Mouse (Mus musculus): ENCODE results near the gene Il3.
"Not testable (repeated sequence)": the region's sequence is repeated elsewhere in the genome, so short reads cannot be mapped to it uniquely, and the experiment has no call there.

Il3 gene

DNA sequence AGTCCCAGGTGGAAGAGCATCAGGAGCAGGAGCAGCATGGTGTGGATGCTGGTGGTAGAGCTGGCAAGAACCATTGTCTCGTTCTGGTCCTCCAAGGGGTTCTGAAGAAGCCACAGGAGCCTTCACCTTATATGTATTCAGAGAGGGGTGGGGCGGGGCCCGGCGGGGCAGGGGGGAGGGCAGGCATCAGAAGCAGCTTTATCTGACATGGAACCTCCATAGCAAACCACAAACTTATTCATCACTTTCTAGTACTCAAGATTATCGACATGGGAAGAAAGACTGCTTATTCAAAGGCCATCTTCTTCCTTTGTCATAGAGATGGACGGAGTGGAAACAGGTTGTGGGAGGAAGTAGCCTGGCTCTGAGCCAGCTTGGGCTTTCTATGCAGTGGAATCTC, at the start of gene Il3:
Gene Il3 (minus strand): TSS at position 101 of the 400 bp plus-strand sequence.
- no peak for DNase-seq (ENCODE audit: low read depth, low spot score)

DNA sequence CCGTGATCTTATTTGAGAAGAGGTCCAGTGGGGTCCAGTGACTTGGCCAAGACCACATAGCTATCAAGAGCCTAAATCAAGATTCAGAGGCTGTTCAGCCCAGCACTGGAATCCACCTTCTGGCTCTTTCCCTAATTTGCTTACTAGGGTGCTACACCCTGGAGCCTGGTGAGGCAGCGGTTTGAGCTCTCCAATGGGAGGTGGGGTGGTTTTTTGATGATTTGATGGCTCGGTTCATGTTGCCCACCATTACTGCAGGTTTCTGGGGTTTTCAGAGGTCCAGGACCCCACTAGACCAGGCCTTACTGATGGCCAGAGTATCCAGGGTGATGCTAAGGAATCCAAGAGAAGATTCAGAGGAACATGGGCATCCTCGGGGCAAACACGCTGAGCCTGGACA, 48.3 kb upstream of the Il3 start:
- no peak for DNase-seq (ENCODE audit: low read depth, low spot score)

DNA sequence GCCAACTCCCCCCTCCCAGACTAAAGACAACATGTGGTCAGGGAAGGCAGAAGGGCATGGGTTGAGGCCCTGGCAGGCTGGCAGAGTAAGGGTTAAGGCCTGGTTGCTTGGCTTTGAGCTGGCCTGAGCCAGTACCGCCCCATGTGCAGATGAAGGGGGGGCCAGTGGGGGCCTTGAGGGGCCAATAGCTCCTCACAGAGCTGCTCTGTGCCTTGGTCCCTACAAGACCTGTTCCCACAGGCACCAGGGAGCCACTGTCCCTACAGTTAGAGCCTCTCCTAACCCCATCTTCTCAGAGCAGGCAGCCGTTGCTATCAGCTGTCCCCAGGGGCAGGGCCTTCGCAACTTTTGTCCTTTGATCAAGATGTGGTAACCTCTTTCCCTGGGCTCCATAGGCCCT, 47.7 kb upstream of the Il3 start:
- DNase-seq (ENCODE audit: low read depth, low spot score), result no peak

DNA sequence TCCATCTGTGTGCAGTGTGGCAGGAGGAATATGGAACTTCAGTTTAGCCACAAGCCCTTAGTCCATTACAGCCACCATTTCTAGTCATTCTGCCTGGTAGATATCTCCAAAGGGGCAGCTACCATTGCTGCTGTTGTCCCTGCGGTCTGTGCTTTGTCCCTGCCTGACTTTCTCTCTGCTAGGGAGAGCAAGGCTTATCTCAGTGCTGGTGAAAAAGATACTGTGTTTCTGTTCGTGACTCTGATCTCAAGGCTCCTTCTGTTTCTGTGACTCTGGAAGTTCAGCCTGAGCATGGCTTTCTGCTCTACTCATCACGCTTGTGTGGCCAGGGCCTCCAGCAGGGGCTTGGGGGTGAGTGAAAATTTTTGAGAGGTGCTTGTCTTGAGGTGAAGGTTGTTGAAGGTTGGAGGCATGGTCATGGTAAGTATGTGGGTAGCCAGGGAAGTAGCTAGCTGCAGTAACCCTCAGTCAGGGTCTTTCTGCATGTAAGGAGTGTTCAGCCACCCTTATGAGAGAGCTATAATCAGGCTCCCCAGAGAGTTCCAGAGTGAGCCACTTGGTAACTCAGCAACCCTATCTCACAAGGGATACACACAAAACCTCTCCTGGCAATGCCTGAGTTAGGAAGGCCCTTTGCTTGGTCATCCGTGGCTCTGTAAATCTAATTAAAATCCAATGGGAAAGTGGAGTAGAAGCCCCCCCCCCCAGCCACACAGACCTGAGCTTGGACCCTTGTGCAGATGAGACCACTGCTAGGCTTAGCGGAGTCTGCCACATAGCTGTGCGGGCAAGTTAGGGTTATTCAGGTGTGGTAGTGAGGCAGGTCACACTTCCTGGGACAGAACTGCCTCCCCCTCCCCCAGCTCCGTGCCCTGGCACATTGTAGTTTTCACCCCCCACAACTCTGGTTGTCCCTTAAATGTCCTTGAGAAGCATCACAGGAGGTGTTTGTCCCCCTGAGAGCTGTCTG, 46.6 kb upstream of the Il3 start:
- no peak for DNase-seq (ENCODE audit: low read depth, low spot score)

DNA sequence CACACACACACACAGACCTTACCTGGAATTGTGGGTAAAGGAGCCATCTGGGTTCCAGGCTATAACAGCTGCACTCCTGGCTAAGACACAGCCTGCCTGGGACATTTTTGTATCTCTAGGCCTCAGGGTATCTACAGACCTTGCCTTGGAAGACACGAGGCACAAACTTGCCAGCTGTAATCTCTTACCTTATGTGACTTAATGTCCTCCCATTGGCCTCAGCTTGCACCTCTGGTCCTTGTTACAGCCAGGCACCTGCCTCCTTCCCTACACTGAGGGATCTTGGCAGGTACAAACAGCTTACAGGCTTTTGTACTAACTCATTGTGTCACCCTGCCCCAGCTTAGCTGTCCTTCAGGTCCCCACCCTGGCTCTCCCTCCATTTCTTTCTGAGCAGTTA, 45.5 kb upstream of the Il3 start:
- DNase-seq (ENCODE audit: low read depth, low spot score), result no peak

DNA sequence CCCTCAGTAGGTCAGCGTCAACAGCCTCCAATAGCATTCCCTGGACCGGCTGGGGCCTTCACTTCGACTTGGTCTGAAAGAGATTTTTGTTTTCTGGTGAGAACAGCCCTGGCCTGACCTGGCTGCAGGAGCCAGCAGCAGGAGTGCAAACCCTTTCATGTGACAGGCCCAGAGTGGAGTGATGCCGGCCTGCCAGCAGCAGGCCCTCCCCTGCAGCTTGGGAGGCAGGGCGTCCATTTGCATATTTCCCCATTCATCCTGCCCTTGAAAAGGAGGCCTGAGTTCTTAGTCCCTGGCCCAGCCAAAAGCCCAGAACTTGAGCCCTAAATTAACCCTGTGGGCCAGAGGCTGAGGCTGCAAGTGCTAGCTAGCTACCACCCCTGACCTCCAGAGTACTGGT, 44.9 kb upstream of the Il3 start:
- DNase-seq (ENCODE audit: low read depth, low spot score), result peak; percentile 76

DNA sequence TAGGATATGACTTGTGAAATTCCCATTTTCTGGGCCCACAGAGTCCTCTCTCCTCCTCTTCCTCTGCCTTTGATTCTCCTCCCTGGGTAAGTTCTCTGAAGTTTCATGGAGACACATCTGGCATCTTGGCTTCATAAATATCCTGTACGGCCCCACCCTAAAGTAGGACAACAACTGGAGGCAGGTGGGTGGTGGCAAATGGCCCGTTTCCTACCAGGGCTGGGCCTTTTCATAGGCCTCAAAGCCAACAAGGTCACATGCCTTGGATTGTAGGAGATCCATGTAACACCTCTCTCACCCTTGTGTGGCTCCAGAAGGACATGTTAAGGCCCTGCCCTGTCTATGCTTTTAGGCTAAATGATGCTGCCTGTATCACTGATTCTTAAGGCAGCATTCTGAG, 43.5 kb upstream of the Il3 start:
- no peak for DNase-seq (ENCODE audit: low read depth, low spot score)

DNA sequence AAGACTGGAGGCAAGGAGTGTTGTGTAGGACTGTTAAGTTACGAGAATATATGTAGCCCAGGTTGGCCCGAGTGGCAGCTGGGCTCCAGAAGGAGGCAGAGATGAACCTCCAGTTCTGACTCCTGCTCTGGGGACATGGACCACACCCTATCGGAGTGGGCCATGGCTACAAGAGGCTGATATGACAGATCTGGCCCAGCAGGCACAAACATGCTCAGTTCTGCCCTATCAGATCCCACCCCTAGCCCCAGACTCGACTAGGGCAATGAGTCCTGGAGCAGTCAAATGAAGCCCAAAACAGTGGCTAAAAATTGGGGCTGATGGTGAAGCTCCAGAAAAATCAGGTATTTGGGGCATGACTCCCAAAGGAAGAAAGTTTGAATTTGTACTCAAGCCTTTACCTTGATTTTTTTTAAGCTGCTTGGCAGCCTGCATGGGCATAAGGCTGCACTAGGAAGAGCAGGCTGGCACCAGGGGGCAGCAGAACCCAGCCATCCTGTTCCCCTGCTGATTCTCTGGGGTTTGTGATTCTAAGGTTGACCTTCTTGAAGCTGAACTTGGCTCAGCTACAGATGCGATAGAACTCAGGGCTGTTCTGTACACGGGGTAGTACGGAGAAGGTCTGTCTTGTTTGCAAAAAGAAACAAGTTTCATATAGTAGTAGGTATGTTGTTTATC, 40.2 kb upstream of the Il3 start:
- DNase-seq (ENCODE audit: low read depth, low spot score), result peak; percentile 88

DNA sequence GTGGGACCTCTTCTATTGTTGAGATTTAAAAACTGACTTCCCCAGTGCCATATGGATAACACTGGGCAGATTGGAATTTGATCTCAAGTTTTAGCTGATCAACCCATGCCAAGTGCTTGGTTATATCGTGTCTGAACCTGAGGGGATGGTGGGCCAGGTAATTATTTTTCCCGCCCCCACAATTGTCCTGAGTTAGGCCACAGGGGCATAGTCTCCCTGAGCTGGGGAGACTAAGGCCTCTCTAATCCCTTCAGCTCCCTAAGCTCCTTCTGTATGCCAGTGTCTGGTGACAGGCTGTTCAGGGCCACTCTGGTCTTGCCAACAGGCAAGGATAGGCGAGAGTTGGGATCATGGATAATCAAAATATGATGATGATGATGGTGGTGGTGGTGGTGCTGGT, 38.3 kb upstream of the Il3 start:
- no peak for DNase-seq (ENCODE audit: low read depth, low spot score)

DNA sequence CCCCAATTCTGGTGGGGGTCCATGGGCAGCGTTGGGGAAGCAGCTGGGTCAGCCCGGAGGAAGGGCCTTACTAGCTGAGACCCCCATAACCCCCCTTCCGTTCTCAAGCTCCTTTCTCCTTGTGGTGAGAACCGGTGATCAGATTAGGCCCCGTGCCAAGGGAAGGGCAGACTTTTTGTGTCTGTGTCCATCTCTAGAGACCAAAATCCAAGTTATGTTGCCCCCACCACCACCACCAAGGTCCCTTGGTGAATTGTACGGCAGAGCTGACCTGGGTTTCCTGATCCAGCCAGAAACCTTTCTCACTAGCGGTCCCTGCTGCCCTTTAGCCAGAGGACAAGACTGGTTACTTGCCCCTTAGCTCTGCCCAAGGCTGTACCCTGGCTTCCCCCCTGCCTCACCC, 37.4 kb upstream of the Il3 start:
- no peak for DNase-seq (ENCODE audit: low read depth, low spot score)

DNA sequence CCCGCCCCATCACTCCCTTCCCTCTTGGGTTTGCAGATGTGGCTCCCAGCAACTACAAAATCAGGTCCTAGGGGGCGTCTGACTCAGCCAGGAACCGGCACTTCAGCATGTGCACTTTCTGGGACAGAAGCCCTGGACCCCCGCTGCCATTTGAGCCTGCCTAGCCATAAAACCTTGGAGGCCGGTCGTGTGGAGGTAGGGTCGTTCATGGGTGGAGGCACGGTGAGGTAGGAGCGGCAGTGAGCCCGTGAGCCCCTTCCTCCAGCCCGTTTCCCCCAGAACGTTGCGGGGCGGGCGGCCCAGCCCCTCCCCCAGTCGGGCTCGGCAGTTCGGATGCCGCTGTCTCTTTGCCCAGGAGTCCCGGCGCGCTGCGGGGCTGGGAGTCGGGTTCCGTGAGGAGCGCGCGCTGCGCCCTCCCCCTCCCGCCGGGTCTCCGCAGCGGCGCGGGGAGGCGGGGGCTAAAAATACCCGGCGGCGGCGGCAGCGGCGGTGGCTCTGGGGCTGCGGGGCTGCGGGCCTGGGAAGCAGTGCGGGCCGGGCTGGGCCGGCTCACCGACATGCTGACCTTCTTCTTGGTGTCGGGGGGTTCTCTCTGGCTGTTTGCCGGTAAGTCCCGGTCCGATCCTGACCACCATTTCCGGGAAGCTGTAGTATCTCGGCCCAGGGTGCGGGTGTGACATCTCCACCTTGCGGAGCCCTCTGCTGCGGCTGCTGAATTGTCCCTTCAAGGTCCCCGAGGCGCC, 36.8 kb upstream of the Il3 start, which contains the start of gene Acsl6:
Gene Acsl6 (plus strand): TSS at position 71 of the 743 bp plus-strand sequence.
- DNase-seq (ENCODE audit: low read depth, low spot score), result peak; percentile 83

DNA sequence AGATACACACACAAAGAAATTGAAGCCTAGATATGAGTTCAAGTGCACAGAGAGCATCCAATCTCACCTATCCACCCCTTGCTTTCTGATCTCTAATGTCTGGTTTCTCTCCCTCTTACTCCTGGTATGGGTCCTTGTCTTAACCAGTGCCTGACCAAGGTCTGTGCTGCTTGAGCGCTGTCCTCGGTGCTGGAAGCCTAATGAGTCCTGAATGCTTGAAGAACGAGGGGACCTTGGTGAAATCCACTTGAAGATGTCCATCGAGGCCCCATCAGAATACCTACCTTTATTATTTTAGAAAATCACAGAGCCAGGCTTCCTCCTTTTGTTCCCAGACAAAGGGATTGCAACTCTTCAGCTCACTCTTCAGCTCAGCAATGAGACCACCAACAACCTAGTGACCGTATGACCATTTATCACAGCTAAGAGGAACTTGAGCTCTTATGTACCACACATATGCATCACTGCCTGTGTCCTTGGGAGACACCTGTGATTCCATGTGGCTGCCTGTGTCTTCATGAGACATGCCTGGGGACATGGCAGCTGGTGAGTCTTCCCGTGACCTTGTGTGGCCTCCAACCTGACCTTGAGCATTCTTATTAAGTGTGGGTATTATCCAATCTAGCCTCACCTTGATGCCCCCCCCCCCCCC, 36.1 kb upstream of the Il3 start:
- DNase-seq (ENCODE audit: low read depth, low spot score), result no peak

DNA sequence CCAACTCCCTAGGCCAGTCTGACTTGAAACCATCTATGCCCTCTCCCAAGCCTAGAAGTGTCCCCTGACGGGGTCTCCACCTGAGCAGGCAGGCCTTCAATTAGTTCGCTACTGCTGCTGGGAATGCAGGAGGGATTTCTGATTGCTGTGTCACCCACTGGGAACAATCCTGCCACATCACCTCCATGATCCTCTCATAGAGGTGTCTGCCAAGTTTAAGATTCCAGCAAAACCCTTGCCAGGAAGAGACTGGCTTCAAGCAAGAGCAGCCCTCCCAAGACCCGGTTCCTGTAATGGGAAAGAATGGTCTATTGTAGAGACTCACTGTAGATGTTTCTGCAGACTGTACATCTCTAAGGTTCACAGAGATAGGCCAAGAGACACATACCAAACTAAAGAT, 35.5 kb upstream of the Il3 start:
- DNase-seq (ENCODE audit: low read depth, low spot score), result no peak

DNA sequence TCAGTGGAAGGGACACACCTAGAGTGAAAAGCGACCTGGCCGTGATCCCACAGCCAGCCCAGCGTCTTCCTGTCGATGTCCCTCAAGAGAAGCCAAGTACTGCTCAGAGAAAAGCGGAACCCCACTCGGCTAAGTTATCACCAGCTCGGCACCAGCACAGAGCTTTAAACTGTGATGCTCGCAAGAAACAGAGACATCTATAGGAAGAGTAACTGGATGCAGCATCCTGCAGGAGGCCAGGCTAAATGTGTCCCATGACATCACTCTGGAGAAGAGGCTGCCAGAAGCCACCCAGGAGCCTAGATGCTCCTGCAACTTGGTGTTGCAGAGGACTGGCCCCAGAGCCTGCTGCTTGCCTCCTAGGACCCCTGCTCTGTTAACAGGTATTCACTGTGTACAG, 34.9 kb upstream of the Il3 start:
- DNase-seq (ENCODE audit: low read depth, low spot score), result peak; percentile 91

DNA sequence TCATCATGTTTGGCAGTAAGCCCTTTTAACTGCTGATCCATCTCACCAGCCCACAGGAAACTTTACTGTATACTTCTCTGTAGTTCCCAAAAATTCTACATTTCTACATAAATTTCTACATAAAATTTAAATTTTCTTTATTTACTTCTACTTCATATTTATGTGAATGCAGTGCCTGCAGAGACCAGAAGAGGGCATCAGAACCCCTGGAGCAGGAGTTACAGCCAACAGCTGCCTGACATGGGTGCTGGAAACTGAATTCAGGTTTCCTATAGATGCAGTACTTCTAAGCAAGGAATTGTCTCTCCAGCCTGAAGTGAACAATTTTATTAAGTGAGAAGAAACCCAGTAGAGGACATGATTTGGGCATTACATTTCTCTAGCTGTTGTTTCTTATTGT, 31.7 kb upstream of the Il3 start:
- no peak for DNase-seq (ENCODE audit: low read depth, low spot score)

DNA sequence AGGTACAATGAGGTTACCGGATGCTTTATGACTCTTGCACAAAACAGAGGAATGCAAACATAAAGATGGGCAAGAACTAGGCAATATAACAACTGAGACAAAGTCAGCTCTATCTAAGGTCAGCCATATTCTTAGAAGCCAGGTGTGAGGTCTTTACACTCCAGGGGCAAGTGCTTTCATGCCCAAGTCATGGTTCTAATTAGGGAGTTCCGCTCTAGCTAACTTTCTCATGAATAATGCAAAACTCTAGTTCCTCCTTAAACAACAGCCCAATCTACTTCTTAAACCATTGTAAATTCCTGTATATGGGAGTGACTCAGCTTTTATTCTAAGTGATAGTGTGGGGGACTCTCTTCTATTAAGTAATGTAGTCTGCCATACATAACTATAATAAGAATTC, 30.4 kb upstream of the Il3 start:
- not testable (repeated sequence) for DNase-seq (ENCODE audit: low read depth, low spot score)

DNA sequence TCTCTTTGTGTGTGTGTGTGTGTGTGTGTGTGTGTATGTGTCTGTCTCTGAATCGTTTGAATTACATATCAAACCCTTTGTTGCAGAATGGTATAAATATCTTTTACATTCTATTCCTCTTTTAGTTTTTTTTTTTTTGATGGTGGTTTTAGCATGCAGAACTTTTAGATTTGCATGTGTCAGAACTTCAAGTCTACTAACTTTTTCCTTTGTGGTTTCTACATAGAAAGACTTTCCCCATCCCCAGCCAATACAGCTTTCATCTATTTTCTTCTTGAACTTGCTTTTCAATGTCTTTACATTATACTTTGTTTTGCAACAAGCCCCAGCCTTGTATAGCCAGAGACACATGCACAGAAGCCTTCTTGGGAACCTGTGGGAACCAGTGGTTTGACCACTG, 29.7 kb upstream of the Il3 start:
- DNase-seq (ENCODE audit: low read depth, low spot score), result no peak

DNA sequence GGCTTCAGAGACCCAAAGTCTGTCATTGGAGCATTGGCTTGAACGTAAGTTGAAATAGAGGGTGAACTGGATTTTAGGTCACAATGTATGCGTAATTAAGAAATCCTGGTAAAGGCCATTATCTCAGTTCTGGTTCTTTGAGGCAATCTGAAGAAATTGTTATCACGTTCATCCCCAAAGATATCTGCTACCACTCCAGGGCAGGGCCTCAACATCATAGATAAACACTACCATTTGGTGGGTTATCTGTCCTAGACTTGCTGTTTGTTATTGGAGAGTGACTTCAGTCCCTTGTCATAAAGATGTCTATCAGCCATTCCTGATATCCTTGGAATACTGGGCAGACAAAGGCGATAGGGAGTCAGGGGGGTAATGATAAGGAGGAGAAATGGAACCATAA, 28.9 kb upstream of the Il3 start:
- no peak for DNase-seq (ENCODE audit: low read depth, low spot score)

DNA sequence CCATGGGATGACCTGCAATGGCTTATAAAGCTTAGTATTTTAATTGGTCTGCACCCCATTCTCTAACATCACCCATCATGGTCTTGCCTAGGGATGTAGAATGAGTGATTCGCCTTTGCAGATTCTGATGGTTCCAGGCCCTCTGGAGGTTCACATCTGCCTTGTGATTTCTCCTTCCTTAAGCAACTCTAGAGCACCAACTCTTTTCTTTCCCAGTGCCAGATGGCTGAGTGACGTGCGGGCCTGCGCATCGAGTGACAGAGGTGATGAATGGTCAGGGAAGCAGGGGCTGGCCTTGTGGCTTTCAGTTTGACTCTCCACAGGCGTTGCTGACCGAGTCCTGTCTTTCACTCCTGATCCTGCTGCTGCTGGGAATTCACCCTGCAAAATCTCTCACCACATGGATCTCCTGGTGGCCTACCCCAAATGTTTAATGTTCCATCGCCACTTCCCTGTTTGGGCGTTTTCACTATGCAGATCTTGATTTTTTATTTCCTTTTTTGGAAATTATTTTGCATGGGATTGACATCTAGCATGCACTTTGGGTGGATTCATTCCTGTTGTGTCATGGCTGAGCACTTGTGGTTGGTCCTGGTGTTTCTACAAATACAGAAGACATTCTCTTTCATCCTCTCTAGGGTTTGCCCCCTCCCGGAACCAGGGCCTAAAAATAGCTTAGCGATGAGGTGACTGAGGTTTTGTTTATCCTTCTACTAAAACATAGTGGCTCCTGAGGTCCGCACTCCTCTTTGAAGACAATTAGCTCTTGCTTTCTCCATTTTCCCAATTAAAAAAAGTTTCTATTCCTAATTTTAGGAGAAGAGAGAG, 27.1 kb upstream of the Il3 start:
- DNase-seq (ENCODE audit: low read depth, low spot score), result no peak

DNA sequence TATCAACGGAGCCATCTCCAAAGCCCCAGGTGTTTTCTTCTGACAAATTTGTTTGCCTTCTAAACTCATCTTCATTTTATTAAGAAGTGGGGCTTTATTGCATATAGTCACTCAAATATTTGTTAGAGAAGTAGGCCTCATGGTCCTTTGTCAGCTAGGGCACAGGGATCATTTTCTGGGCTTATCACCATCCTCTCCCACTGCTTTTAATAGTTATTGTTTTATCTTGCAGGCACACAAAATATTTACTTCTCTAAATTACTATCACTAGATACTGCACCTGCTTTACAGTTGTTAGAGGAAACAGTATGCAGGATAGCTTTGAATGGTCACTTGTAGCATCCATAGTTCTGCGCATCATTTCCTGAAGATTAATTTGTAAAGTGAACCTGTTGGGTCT, 25.1 kb upstream of the Il3 start:
- no peak for DNase-seq (ENCODE audit: low read depth, low spot score)

Data from brain, adult 2 months (tissue).